Mouse (Mus musculus) megakaryocyte, adult 5-6 weeks (primary cell): Measurements from ENCODE around the gene Mvb12b. TPM values are rescaled to one million over a fixed set of nuclear protein-coding genes. Genes with fewer than 3 reads are reported as not detected.

ENCODE experiments used
- ATAC-seq: 2 replicates; pipeline ENCODE4 v1.8.0; 2016; ENCODE audit warnings: mild to moderate bottlenecking, inconsistent platforms; ENCODE audit not compliant: poor library complexity, severe bottlenecking
- total RNA-seq, 2 experiments: library from RNA; stranded (forward) in 1 of 2; stranded (reverse) in 1 of 2; fragments of 153-499, 151-499 nt in 1 of 2; fragments of 221-1000, 200-1000 nt in 1 of 2; gene quantifications; 2 replicates each; pipeline versions ENCODE4 v1.2.3 to v1.2.4; 2015 to 2017

The Mvb12b gene
- total RNA-seq, 2 experiments from 2014 or later, result 9.5 to 22.2 TPM

- ATAC-seq, result no peak
Measured at GRCm38 (mm10) chr2:33788131-33788530, 99.6 kb downstream of the Mvb12b start.

DNA sequence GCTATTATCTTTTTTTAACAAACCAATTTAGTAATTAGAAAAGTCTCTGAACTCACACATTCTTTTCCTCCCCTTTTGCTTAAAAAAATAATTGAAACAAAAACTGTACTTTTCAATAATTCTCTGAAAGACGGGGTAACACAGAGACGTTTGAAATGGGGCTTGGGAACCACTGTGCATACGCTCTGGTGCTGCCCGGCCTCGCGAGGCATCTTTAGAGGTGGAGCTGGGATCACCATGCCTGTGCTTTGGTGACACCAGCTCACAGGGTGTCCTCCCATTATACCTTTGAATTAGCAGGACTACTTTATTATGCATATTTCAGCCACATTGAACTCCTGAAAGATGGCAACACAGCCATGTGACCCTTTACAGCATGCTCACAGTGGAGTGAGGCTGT is 101.7 kb downstream of the Mvb12b start:
- ATAC-seq, result no peak

DNA sequence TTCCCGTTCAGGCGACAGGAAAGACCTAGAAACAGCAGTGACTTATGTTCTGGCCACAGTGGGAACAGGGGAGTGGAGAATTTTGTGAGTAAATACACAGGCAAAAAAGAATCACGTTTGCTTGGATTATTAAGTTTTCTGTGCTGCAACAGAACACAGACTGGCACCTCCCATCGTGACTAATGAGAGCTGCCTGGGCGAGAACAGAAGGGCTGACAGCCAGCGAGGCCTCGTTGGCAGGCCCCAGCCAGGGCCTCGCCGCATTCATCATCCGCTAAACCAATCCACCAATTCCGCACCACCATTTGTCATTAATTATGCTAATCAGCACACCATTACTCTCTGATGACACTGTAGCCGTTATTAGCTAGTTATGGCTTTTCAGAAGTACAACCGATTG is 102.2 kb downstream of the Mvb12b start:
- no peak for ATAC-seq

DNA sequence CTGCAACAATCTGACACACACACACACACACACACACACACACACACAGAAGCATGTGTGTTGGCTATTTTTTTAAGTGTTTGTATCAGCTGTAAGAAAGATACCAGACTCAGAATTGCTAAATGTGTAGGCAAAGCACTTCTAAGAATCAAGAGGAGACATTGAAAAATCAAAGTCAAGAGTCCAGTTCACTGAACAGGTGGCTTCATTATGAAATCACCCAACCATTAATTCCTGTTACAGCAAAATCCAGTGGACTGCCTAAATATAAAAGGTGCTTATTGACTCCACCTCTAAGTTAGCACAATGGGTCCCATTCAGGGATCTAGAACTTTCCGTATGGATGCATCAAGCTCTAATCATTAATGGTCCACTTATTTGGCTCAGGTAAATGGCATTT is 103.0 kb downstream of the Mvb12b start:
- no peak for ATAC-seq

- no peak for ATAC-seq
Measured at GRCm38 (mm10) chr2:33783419-33783818, 104.3 kb downstream of the Mvb12b start.

DNA sequence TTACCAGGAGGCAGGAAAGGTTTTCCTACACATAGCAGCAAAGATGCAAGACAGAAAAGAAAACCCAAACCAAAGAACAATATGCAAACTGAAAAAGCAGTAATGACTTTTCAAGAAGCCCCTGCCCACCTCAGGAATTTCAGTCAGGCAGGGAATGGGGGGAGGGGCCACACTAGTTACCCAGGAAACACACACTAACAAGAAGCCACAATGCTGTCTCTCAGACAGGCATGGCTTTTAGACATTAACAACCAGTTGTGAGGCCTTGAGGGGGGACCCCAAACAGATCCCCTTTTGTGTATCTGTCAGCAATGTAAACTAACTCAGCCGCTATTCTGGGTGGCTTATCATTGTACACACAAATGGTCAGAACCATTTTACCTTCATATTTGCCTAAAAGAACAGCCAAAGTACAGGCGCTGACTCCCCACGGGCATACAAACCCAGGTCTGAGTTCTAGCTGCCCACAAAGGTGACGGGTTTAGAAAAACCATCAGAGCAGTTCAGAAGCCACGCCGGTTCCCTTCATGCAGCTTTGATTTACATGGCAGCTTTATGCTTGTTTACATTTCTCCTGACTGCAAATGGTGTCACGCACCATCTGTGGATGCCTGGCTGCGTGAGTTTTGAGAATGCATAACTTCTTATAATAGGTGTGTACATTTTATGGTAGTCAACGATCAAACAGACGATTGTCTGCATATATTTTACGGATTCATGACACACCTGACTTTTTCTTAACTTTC is 105.9 kb downstream of the Mvb12b start:
- no peak for ATAC-seq

GRCm38 (mm10) chr2:33778466-33778865 is 109.3 kb downstream of the Mvb12b start:
- ATAC-seq, result no peak

GRCm38 (mm10) chr2:33777051-33777450 is 110.7 kb downstream of the Mvb12b start:
- ATAC-seq, result no peak

- no peak for ATAC-seq
Measured at GRCm38 (mm10) chr2:33774884-33775283, 112.9 kb downstream of the Mvb12b start.

DNA sequence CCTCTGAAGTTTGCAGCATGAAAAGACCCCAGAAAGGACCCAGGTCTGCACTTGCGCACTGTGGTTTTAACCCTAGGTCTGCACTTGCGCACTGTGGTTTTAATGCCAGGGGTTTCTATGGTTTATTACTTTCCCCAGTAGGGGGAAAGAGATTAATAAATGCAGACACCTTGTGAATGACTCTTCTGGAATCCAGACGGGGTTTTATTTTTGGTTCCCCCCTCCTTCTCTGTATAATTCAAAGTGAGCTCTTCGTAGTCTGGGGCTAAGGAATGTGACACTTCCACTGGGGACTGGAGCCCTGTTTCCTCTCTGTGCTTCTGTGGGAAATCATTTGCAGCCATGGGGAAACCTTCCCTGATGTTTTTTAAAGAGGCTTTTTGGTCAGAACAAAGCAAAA is 113.6 kb downstream of the Mvb12b start:
- no peak for ATAC-seq

DNA sequence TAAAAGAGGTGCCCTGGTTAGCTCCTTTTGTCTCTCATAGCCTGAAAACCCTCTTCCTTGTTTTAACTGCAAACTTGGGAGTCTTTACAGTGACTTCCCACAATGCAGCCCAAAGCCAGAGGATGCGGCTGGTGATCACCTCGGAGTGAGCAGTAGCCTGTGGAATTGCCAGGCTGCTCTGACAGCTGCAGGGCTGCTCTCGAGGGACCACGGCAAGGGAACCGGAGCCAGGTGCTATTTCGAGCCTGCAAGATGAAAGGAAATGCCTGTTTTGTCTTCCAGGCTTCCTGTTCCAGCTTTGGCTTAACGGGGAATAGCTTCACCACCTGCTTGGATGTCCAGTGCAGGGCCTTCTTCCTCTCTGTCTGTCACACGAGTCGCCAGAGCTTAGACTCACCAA is 115.3 kb downstream of the Mvb12b start:
- no peak for ATAC-seq

GRCm38 (mm10) chr2:33771388-33771787 is 116.4 kb downstream of the Mvb12b start:
- no peak for ATAC-seq

DNA sequence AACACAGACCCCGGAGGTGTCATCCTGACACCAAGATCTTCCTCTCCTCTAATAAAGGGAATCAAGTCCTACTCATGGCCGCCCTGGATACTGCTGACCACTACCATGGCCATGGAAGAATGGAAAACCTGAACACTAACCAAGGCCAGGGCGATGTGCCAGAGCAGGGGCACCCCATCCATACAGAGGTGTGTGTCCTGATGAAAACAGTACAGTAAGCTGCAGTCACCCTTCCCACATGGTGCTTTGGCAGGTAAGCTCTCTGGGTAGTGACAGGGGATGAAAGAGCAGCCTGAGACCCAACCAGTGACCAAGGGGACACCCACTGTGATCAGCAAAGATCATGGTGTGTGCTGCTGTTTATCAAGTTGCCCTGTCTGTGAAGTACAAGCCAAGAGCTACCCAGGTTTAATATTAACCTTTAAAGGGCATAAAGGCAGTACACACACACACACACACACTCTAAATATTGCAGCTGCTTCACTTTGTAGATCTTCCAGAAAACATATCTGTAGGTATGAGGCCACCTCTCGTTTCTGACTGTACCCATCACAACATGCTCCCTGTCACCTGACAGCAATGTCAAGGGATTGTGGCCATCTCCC is 117.1 kb downstream of the Mvb12b start:
- no peak for ATAC-seq

GRCm38 (mm10) chr2:33764476-33764875 is 123.3 kb downstream of the Mvb12b start:
- ATAC-seq, result no peak

GRCm38 (mm10) chr2:33762210-33762609 is 125.5 kb downstream of the Mvb12b start:
- no peak for ATAC-seq

DNA sequence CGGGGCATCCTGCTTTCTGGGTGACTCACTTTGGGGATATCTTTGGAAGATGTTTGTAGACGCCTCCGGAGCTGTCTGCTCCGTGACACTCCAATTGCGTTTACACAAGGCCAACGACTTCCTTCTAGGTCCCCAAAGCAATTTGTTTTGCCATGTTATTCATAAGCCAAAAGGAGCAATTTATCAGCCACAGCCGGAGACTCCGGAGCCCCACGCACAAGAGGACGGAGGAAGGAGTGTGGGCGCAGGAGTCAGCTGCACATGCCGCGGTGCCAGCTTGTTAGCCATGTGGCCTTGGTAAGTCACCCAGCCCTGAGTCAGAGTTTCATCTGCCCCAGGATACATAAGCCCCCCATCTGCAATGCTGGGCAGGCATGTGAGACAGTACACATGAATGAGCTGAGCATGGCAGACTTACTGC is 127.2 kb downstream of the Mvb12b start:
- ATAC-seq, result no peak

DNA sequence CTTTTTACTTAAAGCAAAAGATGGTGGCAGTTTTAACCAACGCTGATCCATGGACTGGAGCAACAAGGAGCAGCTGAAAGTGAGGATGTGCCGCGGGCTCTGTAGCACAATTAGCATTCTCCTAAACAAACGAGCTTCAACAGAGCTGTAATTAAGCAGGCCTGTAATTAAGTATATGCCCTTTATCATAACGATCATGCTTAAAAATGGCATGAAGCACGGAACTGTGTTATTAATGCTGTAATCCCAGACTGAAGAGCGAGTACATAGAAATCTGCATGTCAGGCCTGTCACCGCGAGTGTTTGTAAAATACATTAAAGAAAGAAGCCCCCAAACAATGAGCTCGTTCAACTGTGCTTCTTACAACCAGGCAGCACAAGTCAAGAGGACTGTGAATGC is 128.3 kb downstream of the Mvb12b start:
- no peak for ATAC-seq

GRCm38 (mm10) chr2:33755633-33756020 is 132.1 kb downstream of the Mvb12b start:
- ATAC-seq, result peak; percentile 97

DNA sequence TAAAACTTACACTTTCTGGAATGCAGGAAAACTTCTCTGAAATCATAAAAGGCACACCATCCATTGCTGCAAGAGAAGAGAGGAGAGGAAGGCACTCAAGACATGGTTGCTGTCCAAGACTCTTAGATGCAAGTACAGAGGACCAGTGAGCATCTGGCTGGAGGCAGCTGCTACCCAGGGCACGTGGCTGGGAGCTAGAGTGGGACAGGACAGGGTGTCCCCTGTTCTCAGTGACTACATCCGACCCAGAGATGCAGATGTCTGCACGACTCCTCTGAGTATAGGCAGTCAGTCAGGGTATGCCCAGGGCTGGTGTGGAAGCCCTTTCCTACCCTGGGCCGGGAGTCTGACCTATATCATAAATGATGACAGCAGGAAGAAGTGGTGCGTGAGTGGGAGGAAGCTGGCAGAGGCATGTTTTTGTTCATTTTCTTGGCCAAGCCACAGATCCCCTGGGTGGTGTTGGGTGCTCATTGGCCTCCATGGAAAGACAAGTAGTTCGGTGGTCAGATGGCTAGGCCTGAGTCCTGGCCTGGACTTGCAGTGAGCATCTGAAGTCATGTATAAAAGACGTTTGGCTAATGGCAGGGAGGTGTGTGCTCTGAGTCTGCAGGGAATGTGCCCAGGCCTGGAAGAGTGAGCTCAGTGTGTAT is 132.6 kb downstream of the Mvb12b start:
- no peak for ATAC-seq

- ATAC-seq, result no peak
Measured at GRCm38 (mm10) chr2:33754317-33754633, 133.5 kb downstream of the Mvb12b start.

GRCm38 (mm10) chr2:33753630-33754316 is 134.0 kb downstream of the Mvb12b start:
- no peak for ATAC-seq

DNA sequence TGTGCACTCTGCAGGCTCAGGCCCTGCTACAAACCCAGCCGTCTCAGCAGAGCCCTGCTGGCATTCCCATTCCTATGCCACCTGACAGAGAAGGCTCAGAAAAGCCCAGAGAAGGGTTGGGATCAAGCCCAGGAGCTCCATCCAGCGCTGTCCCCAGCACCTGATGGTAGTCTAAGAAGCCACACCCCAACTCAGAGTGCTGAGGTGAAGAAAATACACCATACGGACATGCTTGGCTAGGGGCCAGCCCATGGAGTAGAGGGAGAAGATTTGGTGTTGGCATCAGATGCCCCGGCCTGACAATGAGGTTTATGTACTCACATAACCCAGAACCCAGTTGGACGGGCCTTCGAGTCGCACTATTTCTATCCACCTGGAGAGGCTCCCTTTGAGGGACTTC is 137.1 kb downstream of the Mvb12b start:
- no peak for ATAC-seq
